ENCODE assay signal across 8 mouse cellular contexts in genomic region chr1:134708801-134709385, GRCm38 (mm10).
DNase-seq lines count a peak whose midpoint lies in the region; ATAC-seq and TF ChIP-seq lines count a peak whose summit lies in the region.

No protein-coding gene starts in this region.

- TF ChIP-seq CTCF in gastrocnemius, adult 2 months (IDR thresholded peaks at IDR 0.05) = no peak
- TF ChIP-seq CTCF in E14TG2a.4 (conservative IDR thresholded peaks at IDR 0.05; ENCODE audit: low read length) = no peak

- no peaks in the 10 kb centered on the region for H3K36me3 ChIP-seq in E14TG2a.4 (ENCODE audit: insufficient read depth, low read length)
- no peaks in the 10 kb centered on the region for H3K36me3 ChIP-seq in hindbrain, embryonic 12.5 days
- no peaks in the 10 kb centered on the region for H3K36me3 ChIP-seq in liver, embryonic 16.5 days (ENCODE audit: control insufficient read depth, insufficient read depth)

- H3K27me3 ChIP-seq in E14TG2a.4 (ENCODE audit: insufficient read depth, low read length) = peaks cover 79% of the 10 kb centered on the region
- peaks cover 56% of the 10 kb centered on the region for H3K27me3 ChIP-seq in hindbrain, embryonic 12.5 days
- peaks cover 53% of the 10 kb centered on the region for H3K27me3 ChIP-seq in liver, embryonic 16.5 days (ENCODE audit: control insufficient read depth, insufficient read depth, low read depth, low read length)

- H3K4me2 ChIP-seq in hindbrain, embryonic 12.5 days (replicated peaks) = peak overlapping the region; percentile 98
- peak overlapping the region; percentile 49 for H3K4me2 ChIP-seq in liver, embryonic 16.5 days (ENCODE audit: low read depth, low read length)

- H3K4me1 ChIP-seq in E14TG2a.4 (replicated peaks; ENCODE audit: low read depth, low read length) = peaks cover 65% of the 10 kb centered on the region
- H3K4me1 ChIP-seq in hindbrain, embryonic 12.5 days = peaks cover 47% of the 10 kb centered on the region
- H3K4me1 ChIP-seq in liver, embryonic 16.5 days (ENCODE audit: control insufficient read depth, low read depth, low read length) = no peaks in the 10 kb centered on the region; the same call in 1 of the 2 replicates

- ATAC-seq in hindbrain, embryonic 12.5 days (ENCODE audit: low FRiP score) = peak; percentile 49
- ATAC-seq in liver, embryonic 16.5 days (ENCODE audit: low read depth) = no peak
- ATAC-seq in monocyte, adult 5-6 weeks (replicated peaks; ENCODE audit: insufficient number of reproducible peaks, low FRiP score, low TSS enrichment, poor library complexity, severe bottlenecking) = no peak

- DNase-seq in gastrocnemius, adult 2 months = peak; percentile 39
- DNase-seq in gastrocnemius, postnatal 25 days = no peak
- peak; percentile 74 for DNase-seq in embryo, embryonic 10.5 days (ENCODE audit: low spot score)
- peak; percentile 81 for DNase-seq in retina, postnatal 1 day

- H3K27ac ChIP-seq in gastrocnemius, adult 2 months = no peak overlapping the region
- peak overlapping the region; percentile 44; the same call in 1 of the 2 replicates for H3K27ac ChIP-seq in hindbrain, embryonic 12.5 days
- no peak overlapping the region for H3K27ac ChIP-seq in liver, embryonic 16.5 days (ENCODE audit: low read length)

- H3K9me3 ChIP-seq in E14TG2a.4 (ENCODE audit: low read length) = no peaks in the 10 kb centered on the region
- no peaks in the 10 kb centered on the region for H3K9me3 ChIP-seq in hindbrain, embryonic 12.5 days (replicated peaks)
- no peaks in the 10 kb centered on the region for H3K9me3 ChIP-seq in liver, embryonic 16.5 days (replicated peaks; ENCODE audit: control insufficient read depth, low read length)

- peak overlapping the region; percentile 60 for H3K4me3 ChIP-seq in gastrocnemius, adult 2 months
- H3K4me3 ChIP-seq in E14TG2a.4 (replicated peaks; ENCODE audit: low read length) = peak overlapping the region; percentile 78
- H3K4me3 ChIP-seq in hindbrain, embryonic 12.5 days = peak overlapping the region; percentile 57
- H3K4me3 ChIP-seq in liver, embryonic 16.5 days (ENCODE audit: low read depth, low read length) = peak overlapping the region; percentile 34; the same call in 1 of the 2 replicates

- WGBS in hindbrain, embryonic 12.5 days = under 1% methylated on average over 46 of the region's 46 CpGs
- under 1% methylated on average over 46 of the region's 46 CpGs for WGBS in liver, embryonic 16.5 days (ENCODE audit: insufficient replicate concordance)

- intact Hi-C loops in gastrocnemius, adult 2 months (cut with DNase I) = no loop called here

- peak overlapping the region; percentile 76 for H3K9ac ChIP-seq in hindbrain, embryonic 12.5 days
- no peak overlapping the region for H3K9ac ChIP-seq in liver, embryonic 16.5 days (ENCODE audit: low read depth, low read length)
